Mouse (Mus musculus): ENCODE measurements around the gene Ube2e2. TPM values are rescaled to one million over a fixed set of nuclear protein-coding genes. Genes with fewer than 3 reads are reported as not detected.
"Not testable (repeated sequence)": the region's sequence is repeated elsewhere in the genome, so short reads cannot be mapped to it uniquely, and the experiment has no call there.

Ube2e2 gene
- total RNA-seq, 2 experiments from 2014 or later: 41.0 to 43.5 TPM

GRCm38 (mm10) chr14:18638753-18639456 lies 255.2 kb downstream of the Ube2e2 start:
- no peak for DNase-seq (ENCODE audit: low spot score in 2 of 2)

GRCm38 (mm10) chr14:18637739-18638138 lies 256.3 kb downstream of the Ube2e2 start:
- DNase-seq (ENCODE audit: low spot score in 2 of 2): no peak

- DNase-seq (ENCODE audit: low spot score in 2 of 2): no peak
These were observed 265.9 kb downstream of the Ube2e2 start for GRCm38 (mm10) chr14:18628170-18628569.

- DNase-seq (ENCODE audit: low spot score in 2 of 2): no peak
These were observed 275.5 kb downstream of the Ube2e2 start for GRCm38 (mm10) chr14:18618603-18619002.

DNA sequence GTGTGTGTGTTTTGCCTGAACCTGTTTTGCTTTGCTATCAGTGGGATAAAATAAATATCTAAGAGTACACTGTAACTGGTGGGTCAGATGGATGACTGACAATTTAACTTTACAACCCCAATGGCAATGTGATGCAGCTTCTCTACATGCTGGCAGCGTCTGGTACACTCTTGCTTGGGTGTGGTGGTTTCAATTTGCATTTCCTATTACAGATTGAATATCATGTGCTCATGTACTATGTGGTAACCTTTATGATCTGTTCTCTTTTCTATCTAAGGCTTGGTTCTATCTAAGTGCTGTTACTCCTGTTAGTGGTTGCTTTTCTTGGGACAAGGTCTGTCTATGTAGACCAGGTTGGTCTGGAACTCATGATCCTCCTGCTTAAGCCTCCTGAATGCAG lies 292.1 kb downstream of the Ube2e2 start:
- DNase-seq (ENCODE audit: low spot score in 2 of 2): no peak

DNA sequence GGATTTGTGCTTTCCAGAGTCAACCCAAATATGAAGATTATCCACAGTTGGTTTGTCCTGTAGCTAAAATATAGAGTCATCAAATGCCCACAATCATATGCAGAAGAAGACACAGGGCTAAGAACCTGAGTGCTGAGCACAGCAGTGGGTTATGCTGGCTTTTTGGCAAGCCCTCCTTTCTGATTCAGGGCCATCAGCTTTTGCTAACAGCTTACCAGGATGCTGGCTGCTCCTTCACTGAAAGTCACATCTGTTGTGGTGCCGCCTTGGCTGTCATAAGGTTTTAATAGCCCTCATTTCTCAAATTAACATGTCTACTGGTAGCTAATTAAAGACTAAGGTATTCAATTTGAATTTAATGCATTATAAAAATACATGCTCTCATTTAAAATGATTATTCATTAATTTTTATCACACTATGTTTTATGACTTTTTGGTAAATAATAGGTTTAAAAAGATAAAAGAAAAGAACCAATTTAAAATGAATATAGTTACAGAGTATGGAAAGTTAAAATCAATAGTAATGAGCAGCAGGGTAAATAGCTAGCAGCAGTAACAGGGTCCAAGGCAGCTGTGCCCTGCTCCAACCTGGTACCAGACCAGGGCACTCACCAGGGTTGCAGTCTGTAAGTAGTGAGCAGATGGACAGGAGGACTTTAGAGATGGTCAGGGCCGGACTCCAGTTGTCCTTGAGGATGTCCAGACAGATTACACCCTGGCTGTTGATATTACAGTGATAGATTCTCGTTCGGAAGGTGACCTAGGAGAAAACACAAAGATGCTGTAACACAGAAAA lies 307.6 kb downstream of the Ube2e2 start:
- DNase-seq (ENCODE audit: low spot score in 2 of 2): no peak

DNA sequence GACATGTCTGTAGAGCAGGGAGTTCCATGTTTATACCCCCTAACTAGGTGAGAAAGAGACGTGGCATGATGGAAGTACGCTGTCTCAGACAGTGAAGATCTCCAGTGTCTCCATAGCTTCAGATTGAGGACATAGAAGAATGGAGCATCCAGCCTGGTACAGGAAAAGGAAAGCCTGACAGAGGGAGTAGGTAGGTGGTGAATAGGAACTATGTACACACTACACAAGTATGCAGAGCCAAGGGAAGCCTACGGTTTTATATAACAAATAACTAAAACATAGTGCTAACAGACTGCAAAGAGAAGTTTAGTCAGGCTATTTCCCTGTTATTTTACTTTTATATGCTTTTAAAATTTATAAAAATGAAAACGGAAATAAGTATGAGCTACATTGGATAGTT lies 312.3 kb downstream of the Ube2e2 start:
- no peak for DNase-seq (ENCODE audit: low spot score in 2 of 2)

DNA sequence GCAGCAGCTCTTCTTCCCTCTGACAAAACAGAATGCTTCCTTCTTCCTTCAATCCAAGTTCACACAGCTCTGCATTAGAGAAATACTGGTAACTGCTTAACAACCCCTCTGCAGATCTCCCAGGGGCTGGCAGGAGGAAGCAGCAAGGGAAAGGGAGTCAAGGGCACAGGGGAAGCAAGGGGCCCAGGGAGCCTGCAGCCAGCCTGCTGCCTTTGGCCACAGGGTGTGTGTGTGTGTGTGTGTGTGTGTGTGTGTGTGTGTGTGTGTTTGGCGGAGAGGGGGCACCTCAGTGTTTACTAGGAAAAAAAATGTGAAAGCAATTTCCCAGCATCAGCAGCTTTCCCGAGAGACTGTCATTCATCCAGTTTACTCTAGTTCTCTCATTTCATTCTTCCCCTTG lies 319.3 kb downstream of the Ube2e2 start:
- no peak for DNase-seq (ENCODE audit: low spot score in 2 of 2)

- DNase-seq (ENCODE audit: low spot score in 2 of 2): no peak
These were observed 319.8 kb downstream of the Ube2e2 start for GRCm38 (mm10) chr14:18574130-18574721.

- DNase-seq (ENCODE audit: low spot score in 2 of 2): no peak
These were observed 320.6 kb downstream of the Ube2e2 start for GRCm38 (mm10) chr14:18573286-18573956.

DNA sequence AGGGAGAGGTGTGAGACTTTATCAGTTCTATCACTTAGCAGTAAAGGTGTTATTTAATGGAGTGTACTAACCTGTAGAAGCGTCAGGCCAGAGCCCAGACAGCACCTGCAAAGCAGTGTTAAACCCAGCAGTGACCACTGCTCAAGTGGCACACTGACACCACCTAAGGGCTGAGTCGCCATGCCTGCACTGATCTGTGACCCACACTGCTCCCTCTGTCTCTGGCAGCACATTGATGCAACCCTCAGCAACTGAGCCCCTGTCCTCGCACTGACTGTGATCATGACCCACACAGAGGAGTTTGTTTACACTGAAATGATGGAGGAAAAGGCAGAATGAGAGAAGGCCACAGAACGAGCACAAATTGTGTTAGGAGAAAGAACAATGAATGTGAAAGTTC lies 321.2 kb downstream of the Ube2e2 start:
- DNase-seq (ENCODE audit: low spot score in 2 of 2): no peak

GRCm38 (mm10) chr14:18569615-18570014 lies 324.5 kb downstream of the Ube2e2 start:
- DNase-seq (ENCODE audit: low spot score in 2 of 2): no peak

GRCm38 (mm10) chr14:18564999-18565398 lies 329.1 kb downstream of the Ube2e2 start:
- DNase-seq (ENCODE audit: low spot score in 2 of 2): not testable (repeated sequence)

GRCm38 (mm10) chr14:18555287-18555686 lies 338.8 kb downstream of the Ube2e2 start:
- DNase-seq (ENCODE audit: low spot score in 2 of 2): no peak

DNA sequence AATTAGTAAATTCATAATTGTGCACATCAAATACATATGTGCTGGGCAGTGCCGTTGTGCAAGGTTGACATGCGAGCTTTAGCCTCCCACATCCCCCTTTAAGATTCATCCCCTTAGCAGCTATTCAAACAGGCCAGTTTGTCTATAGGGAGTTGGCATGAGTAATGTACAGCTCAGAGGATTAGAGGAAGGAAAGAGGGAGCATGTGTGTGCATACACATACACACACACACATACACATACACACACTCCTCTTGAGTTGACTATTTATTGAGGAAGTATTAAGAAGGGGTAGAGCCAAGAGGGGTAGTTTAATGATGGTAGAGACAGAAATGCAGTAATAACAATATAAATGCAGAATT lies 339.5 kb downstream of the Ube2e2 start:
- no peak for DNase-seq (ENCODE audit: low spot score in 2 of 2)

DNA sequence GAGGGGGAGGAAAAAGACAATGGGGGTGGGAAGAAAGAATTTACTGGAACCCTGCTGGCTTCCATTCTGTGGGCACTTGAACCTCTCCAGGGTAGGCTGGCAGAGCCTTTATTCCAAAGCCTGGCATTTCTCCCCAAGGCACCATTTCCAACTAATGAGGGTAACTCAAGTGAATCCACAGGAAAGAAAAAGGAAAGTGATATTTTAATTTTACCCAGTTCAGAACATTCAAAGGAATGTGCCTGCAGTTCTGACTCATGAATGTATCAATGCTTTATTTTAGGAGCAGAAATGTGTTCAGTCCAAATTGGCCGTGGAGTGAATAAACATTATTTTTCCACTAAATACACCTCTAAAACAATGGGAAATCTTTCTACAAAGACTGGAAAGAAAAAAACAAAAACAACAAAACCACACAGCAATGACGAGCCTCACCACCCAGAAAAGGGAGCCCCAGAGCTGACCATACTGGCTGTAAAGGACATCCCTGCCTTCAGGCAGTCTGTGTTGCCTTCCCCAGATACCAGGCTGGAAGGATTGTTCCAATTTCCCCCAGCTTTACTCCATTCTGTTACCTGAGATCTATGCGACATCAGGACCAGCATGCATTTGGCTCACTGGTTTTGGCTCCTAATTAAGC lies 340.0 kb downstream of the Ube2e2 start:
- no peak for DNase-seq (ENCODE audit: low spot score in 2 of 2)

DNA sequence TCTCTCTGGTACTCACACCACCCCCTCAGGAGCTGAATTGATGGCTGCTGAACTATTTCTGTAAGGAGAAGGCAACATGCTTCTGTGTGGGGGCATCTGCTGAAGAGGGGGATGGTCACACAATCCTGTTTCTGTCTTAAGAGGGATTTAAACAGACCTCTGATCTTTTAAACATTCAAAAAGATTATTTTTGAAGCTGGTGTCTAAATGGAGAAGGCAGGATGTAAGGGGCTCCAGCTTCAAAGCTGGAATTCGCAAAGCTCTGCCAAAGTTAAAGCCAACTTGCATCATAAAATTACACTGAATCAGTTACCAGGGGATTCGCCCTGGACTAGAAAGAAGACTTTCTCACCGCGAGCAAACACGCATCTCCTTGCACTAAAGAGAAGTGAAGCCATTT lies 346.5 kb downstream of the Ube2e2 start:
- DNase-seq (ENCODE audit: low spot score in 2 of 2): no peak

GRCm38 (mm10) chr14:18539092-18539491 lies 355.0 kb downstream of the Ube2e2 start:
- not testable (repeated sequence) for DNase-seq (ENCODE audit: low spot score in 2 of 2)

DNA sequence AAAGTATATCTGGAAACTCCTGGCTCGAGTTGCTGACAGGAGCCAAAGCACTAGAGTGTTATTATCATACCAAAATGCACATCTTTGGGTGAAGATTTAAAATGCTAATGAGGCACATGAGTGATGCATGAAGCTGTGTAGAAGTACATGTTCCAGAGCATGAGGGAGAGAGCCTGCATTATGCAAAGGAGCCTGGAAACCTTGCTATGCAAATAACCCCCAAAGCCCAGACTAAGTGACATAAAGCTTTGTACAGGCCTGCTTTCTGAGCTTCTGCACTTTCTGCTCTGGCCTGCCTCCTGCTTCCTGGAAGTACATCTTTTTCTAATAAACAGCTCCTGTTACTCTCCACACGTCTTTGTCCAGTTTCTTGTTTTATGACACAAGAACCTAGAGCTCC lies 363.2 kb downstream of the Ube2e2 start:
- DNase-seq (ENCODE audit: low spot score in 2 of 2): no peak

- DNase-seq (ENCODE audit: low spot score in 2 of 2): no peak
These were observed 363.6 kb downstream of the Ube2e2 start for GRCm38 (mm10) chr14:18530496-18530895.

Data from adrenal gland, adult 18-20 months (tissue).